ENCODE assay signal across 12 mouse cellular contexts in genomic region chr11:55274756-55275155, GRCm38 (mm10).
DNase-seq lines count a peak whose midpoint lies in the region.
"Had no signal": no experiment of that assay in that cellular context is flagged by ENCODE, and none has a peak within 500 bp of the region (broad histone marks: within the 10 kb centered on the region; RNA-seq: fewer than 3 reads in every experiment).

No protein-coding gene starts in this region.

- intact Hi-C loops in gastrocnemius, postnatal 36 days (cut with DNase I), result no loop called here

- peak; percentile 34 for DNase-seq in gastrocnemius, adult 18-20 months (ENCODE audit: low spot score)
- no peak for DNase-seq in gastrocnemius, postnatal 36 days
- DNase-seq in 3134 (ENCODE audit: extremely low read depth, insufficient read length, low spot score), result peak; percentile 82
- peak; percentile 55 for DNase-seq in adrenal gland, postnatal 25 days
- peak; percentile 92 for DNase-seq in cerebellum, postnatal 10 days
- no peak for DNase-seq in kidney, postnatal 25 days
- DNase-seq in thymus, postnatal 10 days (ENCODE audit: low spot score in 2 of 2), result no peak
- DNase-seq in heart, adult 11 months, result no peak
- DNase-seq: B cell, adult 2 months; heart, postnatal 14 days; liver, postnatal 0 days; retina, postnatal 1 day had no signal

Comparison
In these comparisons a context has a peak if more than half of its experiments do, and no peak if none do; other contexts are left out.
1. DNase-seq: peak in gastrocnemius, adult 18-20 months (single experiment), 3134 (single experiment), adrenal gland, postnatal 25 days (single experiment) and cerebellum, postnatal 10 days (2 of 2); none in gastrocnemius, postnatal 36 days (0 of 2), kidney, postnatal 25 days (0 of 2), thymus, postnatal 10 days (0 of 2) and heart, adult 11 months (single experiment).